Mouse (Mus musculus) bone marrow macrophage, adult 2 months (primary cell): ENCODE data around the gene Kmt5c.

Source experiments
- CTCF ChIP-seq: IDR thresholded peaks from 2 replicates; pipeline ENCODE4 v1.5.1; 2012; ENCODE audit warnings: low read depth, mild to moderate bottlenecking, low read length, moderate library complexity
- POLR2A ChIP-seq: IDR thresholded peaks from 2 replicates; pipeline ENCODE4 v1.6.1; 2012; ENCODE audit warnings: mild to moderate bottlenecking, low read depth, low read length, borderline replicate concordance

GRCm38 (mm10) chr7:4741672-4742481 is 2.0 kb downstream of the Kmt5c start:
- TF ChIP-seq CTCF (no peak), POLR2A (no peak)
